Comparison of ENCODE assay signal across 18 mouse cellular contexts in genomic region chr6:6855746-6856185, GRCm38 (mm10). TPM values are rescaled to one million over a fixed set of nuclear protein-coding genes. Genes with fewer than 3 reads are reported as not detected.
DNase-seq lines count a peak whose midpoint lies in the region; ATAC-seq lines count a peak whose summit lies in the region.
"Had no signal": no experiment of that assay in that cellular context is flagged by ENCODE, and none has a peak within 500 bp of the region (broad histone marks: within the 10 kb centered on the region; RNA-seq: fewer than 3 reads in every experiment).

No protein-coding gene starts in this region.

- 0% methylated on average over 10 of the region's 10 CpGs for WGBS in hindbrain, embryonic 14.5 days
- under 1% methylated on average over 10 of the region's 10 CpGs for WGBS in hindbrain, embryonic 12.5 days
- 0% methylated on average over 10 of the region's 10 CpGs for WGBS in embryonic facial prominence, embryonic 12.5 days
- WGBS in forebrain, embryonic 16.5 days, result 0% methylated on average over 10 of the region's 10 CpGs
- under 1% methylated on average over 10 of the region's 10 CpGs for WGBS in midbrain, embryonic 14.5 days

- peaks cover 98% of the 10 kb centered on the region for H3K27me3 ChIP-seq in hindbrain, embryonic 14.5 days (ENCODE audit: control insufficient read depth, insufficient read depth, low read length)
- H3K27me3 ChIP-seq in hindbrain, embryonic 12.5 days, result peaks cover 96% of the 10 kb centered on the region
- peaks cover 84% of the 10 kb centered on the region for H3K27me3 ChIP-seq in embryonic facial prominence, embryonic 12.5 days
- peaks cover 50% of the 10 kb centered on the region for H3K27me3 ChIP-seq in forebrain, embryonic 16.5 days (replicated peaks; ENCODE audit: control insufficient read depth, insufficient read depth, low read length)
- H3K27me3 ChIP-seq in midbrain, embryonic 14.5 days (ENCODE audit: control insufficient read depth, insufficient read depth, low read length), result peaks cover 93% of the 10 kb centered on the region

- no peaks in the 10 kb centered on the region for H3K9me3 ChIP-seq in hindbrain, embryonic 14.5 days (ENCODE audit: control insufficient read depth, low read length)
- H3K9me3 ChIP-seq in hindbrain, embryonic 12.5 days (replicated peaks), result no peaks in the 10 kb centered on the region
- no peaks in the 10 kb centered on the region for H3K9me3 ChIP-seq in embryonic facial prominence, embryonic 12.5 days
- H3K9me3 ChIP-seq in forebrain, embryonic 16.5 days (ENCODE audit: control insufficient read depth, low read length), result no peaks in the 10 kb centered on the region
- no peaks in the 10 kb centered on the region for H3K9me3 ChIP-seq in midbrain, embryonic 14.5 days (ENCODE audit: control insufficient read depth, low read length)
- H3K9me3 ChIP-seq: heart, embryonic 10.5 days had no signal

- H3K9ac ChIP-seq in hindbrain, embryonic 14.5 days, result no peak overlapping the region
- no peak overlapping the region for H3K9ac ChIP-seq in hindbrain, embryonic 12.5 days
- no peak overlapping the region for H3K9ac ChIP-seq in embryonic facial prominence, embryonic 12.5 days
- H3K9ac ChIP-seq in forebrain, embryonic 16.5 days (replicated peaks; ENCODE audit: low read depth, low read length), result peak overlapping the region; percentile 59
- no peak overlapping the region for H3K9ac ChIP-seq in midbrain, embryonic 14.5 days (replicated peaks; ENCODE audit: low read length)
- H3K9ac ChIP-seq: liver, postnatal 0 days had no signal

- no peak overlapping the region for H3K4me2 ChIP-seq in hindbrain, embryonic 14.5 days (replicated peaks)
- H3K4me2 ChIP-seq in hindbrain, embryonic 12.5 days (replicated peaks), result no peak overlapping the region
- H3K4me2 ChIP-seq in embryonic facial prominence, embryonic 12.5 days (replicated peaks), result peak overlapping the region; percentile 47
- peak overlapping the region; percentile 63 for H3K4me2 ChIP-seq in forebrain, embryonic 16.5 days (ENCODE audit: low read length)
- no peak overlapping the region for H3K4me2 ChIP-seq in midbrain, embryonic 14.5 days (ENCODE audit: low read length)

- DNase-seq in hindbrain, embryonic 14.5 days (ENCODE audit: low spot score), result peak; percentile 18
- DNase-seq in midbrain, embryonic 14.5 days, result peak; percentile 6
- no peak for DNase-seq in thymus, adult 18-20 months
- no peak for DNase-seq in lung, postnatal 14 days
- DNase-seq: B cell, adult 2 months; gastrocnemius, adult 2 months; kidney, adult 8-10 months; liver, postnatal 0 days had no signal

- no peak overlapping the region for H3K4me3 ChIP-seq in hindbrain, embryonic 14.5 days (replicated peaks; ENCODE audit: low read length)
- no peak overlapping the region for H3K4me3 ChIP-seq in hindbrain, embryonic 12.5 days
- peak overlapping the region; percentile 24 for H3K4me3 ChIP-seq in embryonic facial prominence, embryonic 12.5 days
- peak overlapping the region; percentile 44 for H3K4me3 ChIP-seq in forebrain, embryonic 16.5 days (replicated peaks; ENCODE audit: low read length)
- 0 out of 2 replicates have a peak overlapping the region, but pooled peaks have one; percentile 0 for H3K4me3 ChIP-seq in midbrain, embryonic 14.5 days (replicated peaks; ENCODE audit: low read depth, low read length)
- H3K4me3 ChIP-seq: erythroblast, embryonic 14.5 days; gastrocnemius, adult 2 months had no signal

- ATAC-seq in hindbrain, embryonic 14.5 days (ENCODE audit: low FRiP score), result no peak
- no peak for ATAC-seq in hindbrain, embryonic 12.5 days (ENCODE audit: low FRiP score)
- ATAC-seq in embryonic facial prominence, embryonic 12.5 days (ENCODE audit: insufficient number of reproducible peaks, insufficient read depth, low FRiP score, low TSS enrichment), result no peak
- 0 out of 2 replicates have a peak, but pooled peaks have one; percentile 16 for ATAC-seq in forebrain, embryonic 16.5 days
- ATAC-seq in midbrain, embryonic 14.5 days (ENCODE audit: low FRiP score, low TSS enrichment), result no peak
- ATAC-seq in granulocyte monocyte progenitor cell, adult 5-6 weeks (replicated peaks; ENCODE audit: poor library complexity, severe bottlenecking), result no peak
- ATAC-seq: liver, postnatal 0 days had no signal

- H3K36me3 ChIP-seq in hindbrain, embryonic 14.5 days (replicated peaks; ENCODE audit: control insufficient read depth, insufficient read depth), result no peaks in the 10 kb centered on the region
- H3K36me3 ChIP-seq in hindbrain, embryonic 12.5 days, result no peaks in the 10 kb centered on the region
- no peaks in the 10 kb centered on the region for H3K36me3 ChIP-seq in embryonic facial prominence, embryonic 12.5 days
- H3K36me3 ChIP-seq in forebrain, embryonic 16.5 days (ENCODE audit: control insufficient read depth, insufficient read depth), result no peaks in the 10 kb centered on the region
- no peaks in the 10 kb centered on the region for H3K36me3 ChIP-seq in midbrain, embryonic 14.5 days (ENCODE audit: control insufficient read depth, insufficient read depth, low read length)
- H3K36me3 ChIP-seq: heart, embryonic 10.5 days had no signal

- no peak overlapping the region for H3K27ac ChIP-seq in hindbrain, embryonic 14.5 days
- H3K27ac ChIP-seq in hindbrain, embryonic 12.5 days, result no peak overlapping the region
- H3K27ac ChIP-seq in embryonic facial prominence, embryonic 12.5 days, result peak overlapping the region; percentile 70; the same call in 1 of the 2 replicates
- H3K27ac ChIP-seq in forebrain, embryonic 16.5 days (ENCODE audit: low read length), result peak overlapping the region; percentile 87
- H3K27ac ChIP-seq in midbrain, embryonic 14.5 days (replicated peaks; ENCODE audit: low read depth, low read length), result no peak overlapping the region
- H3K27ac ChIP-seq: gastrocnemius, adult 2 months; heart, embryonic 10.5 days had no signal

- H3K4me1 ChIP-seq in hindbrain, embryonic 14.5 days (replicated peaks; ENCODE audit: control insufficient read depth, insufficient read depth, low read length), result no peaks in the 10 kb centered on the region
- peaks cover 6% of the 10 kb centered on the region for H3K4me1 ChIP-seq in hindbrain, embryonic 12.5 days
- peaks cover 17% of the 10 kb centered on the region for H3K4me1 ChIP-seq in embryonic facial prominence, embryonic 12.5 days
- peaks cover 30% of the 10 kb centered on the region for H3K4me1 ChIP-seq in forebrain, embryonic 16.5 days (replicated peaks; ENCODE audit: control insufficient read depth, insufficient read depth, low read length)
- no peaks in the 10 kb centered on the region for H3K4me1 ChIP-seq in midbrain, embryonic 14.5 days (ENCODE audit: control insufficient read depth, insufficient read depth, low read length)

RNA-seq across cellular contexts. Expression of gene Dlx6, which starts 7.4 kb away (rescaled TPM):
- not detected in 2 replicates for polyA plus RNA-seq in hindbrain, embryonic 14.5 days (2014; fragmentation: Nextera tagmentation; extraction: Ambion mirVana)
- polyA plus RNA-seq in hindbrain, embryonic 12.5 days (2016; fragmentation: Nextera tagmentation; extraction: Ambion mirVana), result 1.0 and 2.6 TPM in 2 replicates
- polyA plus RNA-seq in embryonic facial prominence, embryonic 12.5 days (2016; fragmentation: Nextera tagmentation; extraction: Ambion mirVana), result 8.0 and 13.5 TPM in 2 replicates
- 7.2 and 12.6 TPM in 2 replicates for polyA plus RNA-seq in forebrain, embryonic 16.5 days (2015; fragmentation: Nextera tagmentation; extraction: Ambion mirVana)
- polyA plus RNA-seq in midbrain, embryonic 14.5 days (2014; fragmentation: Nextera tagmentation; extraction: Ambion mirVana), result not detected in 2 replicates
- not detected in 2 replicates for total RNA-seq in granulocyte monocyte progenitor cell, adult 5-6 weeks (2014; fragmentation: Nextera tagmentation)
- not detected in 2 replicates for total RNA-seq in granulocyte monocyte progenitor cell, adult 5-6 weeks (2017)
- total RNA-seq: gastrocnemius, adult 2 months; hematopoietic stem cell, adult 5-6 weeks; megakaryocyte, adult 5-6 weeks; MEL had no signal
- polyA plus RNA-seq: erythroblast, embryonic 14.5 days; liver, postnatal 0 days; thymus, postnatal 0 days had no signal

RNA-seq across cellular contexts. Expression of gene Dlx5, which starts 26.1 kb away (rescaled TPM):
- polyA plus RNA-seq in hindbrain, embryonic 14.5 days (2014; fragmentation: Nextera tagmentation; extraction: Ambion mirVana), result not detected in 2 replicates
- 10.7 and 19.2 TPM in 2 replicates for polyA plus RNA-seq in hindbrain, embryonic 12.5 days (2016; fragmentation: Nextera tagmentation; extraction: Ambion mirVana)
- 70.1 and 103 TPM in 2 replicates for polyA plus RNA-seq in embryonic facial prominence, embryonic 12.5 days (2016; fragmentation: Nextera tagmentation; extraction: Ambion mirVana)
- 74.3 and 75.7 TPM in 2 replicates for polyA plus RNA-seq in forebrain, embryonic 16.5 days (2015; fragmentation: Nextera tagmentation; extraction: Ambion mirVana)
- polyA plus RNA-seq in midbrain, embryonic 14.5 days (2014; fragmentation: Nextera tagmentation; extraction: Ambion mirVana), result 0.26 and 0.82 TPM in 2 replicates
- not detected in 2 replicates for total RNA-seq in granulocyte monocyte progenitor cell, adult 5-6 weeks (2014; fragmentation: Nextera tagmentation)
- not detected in 2 replicates for total RNA-seq in granulocyte monocyte progenitor cell, adult 5-6 weeks (2017)
- total RNA-seq: gastrocnemius, adult 2 months; hematopoietic stem cell, adult 5-6 weeks; megakaryocyte, adult 5-6 weeks; MEL had no signal
- polyA plus RNA-seq: erythroblast, embryonic 14.5 days; liver, postnatal 0 days had no signal

Comparison
In these comparisons a context has a peak if more than half of its experiments do, and no peak if none do; other contexts are left out.
1. DNase-seq: peak in hindbrain, embryonic 14.5 days (single experiment) and midbrain, embryonic 14.5 days (single experiment); none in thymus, adult 18-20 months (0 of 2) and lung, postnatal 14 days (single experiment).
2. H3K27ac ChIP-seq: peak in embryonic facial prominence, embryonic 12.5 days (single experiment) and forebrain, embryonic 16.5 days (single experiment); none in hindbrain, embryonic 14.5 days (single experiment), hindbrain, embryonic 12.5 days (single experiment) and midbrain, embryonic 14.5 days (single experiment).
3. H3K4me2 ChIP-seq: peak in embryonic facial prominence, embryonic 12.5 days (single experiment) and forebrain, embryonic 16.5 days (single experiment); none in hindbrain, embryonic 14.5 days (single experiment), hindbrain, embryonic 12.5 days (single experiment) and midbrain, embryonic 14.5 days (single experiment).
4. H3K4me3 ChIP-seq: peak in embryonic facial prominence, embryonic 12.5 days (single experiment), forebrain, embryonic 16.5 days (single experiment) and midbrain, embryonic 14.5 days (single experiment); none in hindbrain, embryonic 14.5 days (single experiment) and hindbrain, embryonic 12.5 days (single experiment).